Mouse (Mus musculus): ENCODE results near the gene Atp7b. TPM values are rescaled to one million over a fixed set of nuclear protein-coding genes. Genes with fewer than 3 reads are reported as not detected.
A peak's percentile ranks its signal among the peaks of the same experiment; 100 is the strongest.

Gene Atp7b
- polyA plus RNA-seq (2015; fragmentation: Nextera tagmentation; extraction: Ambion mirVana) = 1.1 and 2.1 TPM in 2 replicates

GRCm38 (mm10) chr8:22059821-22060445 is at the start of gene Atp7b:
Atp7b (minus strand) TSS chr8:22060305.
- Histone ChIP-seq H3K36me3 (peaks cover 12% of the 10 kb centered on the region), H3K27ac (replicated peaks) (peak within 1 kb of the TSS; percentile 65), H3K4me1 (peaks cover 9% of the 10 kb centered on the region), H3K9me3 (replicated peaks) (no peaks in the 10 kb centered on the region), H3K9ac (replicated peaks) (peak within 1 kb of the TSS; percentile 77), H3K27me3 (replicated peaks) (peaks cover 6% of the 10 kb centered on the region; the same call in 1 of the 2 replicates), H3K4me3 (replicated peaks) (peak within 1 kb of the TSS; percentile 81), H3K4me2 (peak within 1 kb of the TSS; percentile 94)
- peak; percentile 90 for ATAC-seq (ENCODE audit: low FRiP score)
- under 1% methylated on average over 43 of the region's 46 CpGs for WGBS

GRCm38 (mm10) chr8:22107020-22107419 is 46.9 kb upstream of the Atp7b start:
- Histone ChIP-seq H3K36me3 (no peaks in the 10 kb centered on the region), H3K4me3 (replicated peaks) (no peak overlapping the region), H3K27me3 (replicated peaks) (no peaks in the 10 kb centered on the region), H3K27ac (replicated peaks) (no peak overlapping the region), H3K9me3 (replicated peaks) (no peaks in the 10 kb centered on the region), H3K4me2 (no peak overlapping the region), H3K4me1 (no peaks in the 10 kb centered on the region), H3K9ac (replicated peaks) (no peak overlapping the region)
- WGBS = 85% methylated on average over 4 of the region's 4 CpGs
- ATAC-seq (ENCODE audit: low FRiP score) = no peak

- Histone ChIP-seq H3K27me3 (replicated peaks) (no peaks in the 10 kb centered on the region), H3K27ac (replicated peaks) (no peak overlapping the region), H3K4me1 (no peaks in the 10 kb centered on the region), H3K4me3 (replicated peaks) (no peak overlapping the region), H3K9me3 (replicated peaks) (no peaks in the 10 kb centered on the region), H3K9ac (replicated peaks) (no peak overlapping the region), H3K4me2 (no peak overlapping the region), H3K36me3 (no peaks in the 10 kb centered on the region)
- ATAC-seq (ENCODE audit: low FRiP score) = no peak
- 35% methylated on average over 8 of the region's 8 CpGs for WGBS
Measured at GRCm38 (mm10) chr8:22091568-22091967, 31.5 kb upstream of the Atp7b start.

- Histone ChIP-seq H3K9me3 (replicated peaks) (no peaks in the 10 kb centered on the region), H3K9ac (replicated peaks) (no peak overlapping the region), H3K4me2 (no peak overlapping the region), H3K36me3 (no peaks in the 10 kb centered on the region), H3K27ac (replicated peaks) (no peak overlapping the region), H3K4me1 (no peaks in the 10 kb centered on the region), H3K27me3 (replicated peaks) (no peaks in the 10 kb centered on the region), H3K4me3 (replicated peaks) (no peak overlapping the region)
- no peak for ATAC-seq (ENCODE audit: low FRiP score)
- WGBS = 96% methylated on average over 4 of the region's 4 CpGs
Measured at GRCm38 (mm10) chr8:22089226-22089625, 29.1 kb upstream of the Atp7b start.

GRCm38 (mm10) chr8:22079313-22080007 is 19.4 kb upstream of the Atp7b start:
- Histone ChIP-seq H3K9ac (replicated peaks) (no peak overlapping the region), H3K27ac (replicated peaks) (no peak overlapping the region), H3K36me3 (no peaks in the 10 kb centered on the region), H3K9me3 (replicated peaks) (no peaks in the 10 kb centered on the region), H3K4me1 (no peaks in the 10 kb centered on the region), H3K27me3 (replicated peaks) (no peaks in the 10 kb centered on the region), H3K4me2 (no peak overlapping the region), H3K4me3 (replicated peaks) (no peak overlapping the region)
- no peak for ATAC-seq (ENCODE audit: low FRiP score)
- 90% methylated on average over 9 of the region's 9 CpGs for WGBS

GRCm38 (mm10) chr8:22061126-22061525 is 1.0 kb upstream of the Atp7b start:
- Histone ChIP-seq H3K36me3 (peaks cover 24% of the 10 kb centered on the region), H3K9ac (replicated peaks) (no peak overlapping the region), H3K4me2 (peak overlapping the region; percentile 94), H3K4me3 (replicated peaks) (peak overlapping the region; percentile 81), H3K4me1 (peaks cover 9% of the 10 kb centered on the region), H3K9me3 (replicated peaks) (no peaks in the 10 kb centered on the region), H3K27me3 (replicated peaks) (peaks cover 6% of the 10 kb centered on the region; the same call in 1 of the 2 replicates), H3K27ac (replicated peaks) (no peak overlapping the region)
- no peak for ATAC-seq (ENCODE audit: low FRiP score)
- WGBS = 7% methylated on average over 3 of the region's 3 CpGs

GRCm38 (mm10) chr8:22060446-22060889 is 363 bp upstream of the Atp7b start, which contains the start of gene Alg11:
Alg11 (plus strand) TSS chr8:22060721.
- H3K4me1 ChIP-seq = peaks cover 9% of the 10 kb centered on the region
- peak within 1 kb of the TSS; percentile 77 for H3K9ac ChIP-seq (replicated peaks)
- ATAC-seq (ENCODE audit: low FRiP score) = peak; percentile 100
- H3K27me3 ChIP-seq (replicated peaks) = peaks cover 6% of the 10 kb centered on the region; the same call in 1 of the 2 replicates
- H3K4me2 ChIP-seq = peak within 1 kb of the TSS; percentile 94
- no peaks in the 10 kb centered on the region for H3K9me3 ChIP-seq (replicated peaks)
- peak within 1 kb of the TSS; percentile 65 for H3K27ac ChIP-seq (replicated peaks)
- under 1% methylated on average over 32 of the region's 36 CpGs for WGBS
- peaks cover 17% of the 10 kb centered on the region for H3K36me3 ChIP-seq
- H3K4me3 ChIP-seq (replicated peaks) = peak within 1 kb of the TSS; percentile 81

- WGBS = 33% methylated on average over 11 of the region's 11 CpGs
- H3K27me3 ChIP-seq (replicated peaks) = peaks cover 6% of the 10 kb centered on the region; the same call in 1 of the 2 replicates
- peaks cover 7% of the 10 kb centered on the region; the same call in 1 of the 2 replicates for H3K36me3 ChIP-seq
Measured at GRCm38 (mm10) chr8:22059153-22059738, 859 bp downstream of the Atp7b start.

GRCm38 (mm10) chr8:22058368-22058767 is 1.7 kb downstream of the Atp7b start:
- Histone ChIP-seq H3K4me2 (no peak overlapping the region), H3K9me3 (replicated peaks) (no peaks in the 10 kb centered on the region), H3K4me3 (replicated peaks) (no peak overlapping the region), H3K27ac (replicated peaks) (no peak overlapping the region), H3K27me3 (replicated peaks) (peaks cover 6% of the 10 kb centered on the region; the same call in 1 of the 2 replicates), H3K4me1 (peaks cover 9% of the 10 kb centered on the region), H3K9ac (replicated peaks) (no peak overlapping the region), H3K36me3 (peaks cover 2% of the 10 kb centered on the region; the same call in 1 of the 2 replicates)
- WGBS = 81% methylated on average over 9 of the region's 9 CpGs
- ATAC-seq (ENCODE audit: low FRiP score) = no peak

More at GRCm38 (mm10) chr8:22059153-22059738, 859 bp downstream of the Atp7b start:
- Histone ChIP-seq H3K9ac (replicated peaks) (peak overlapping the region; percentile 77), H3K9me3 (replicated peaks) (no peaks in the 10 kb centered on the region), H3K4me1 (peaks cover 9% of the 10 kb centered on the region), H3K27ac (replicated peaks) (no peak overlapping the region), H3K4me2 (peak overlapping the region; percentile 94), H3K4me3 (replicated peaks) (peak overlapping the region; percentile 81)
- no peak; the same call in 1 of the 2 replicates for ATAC-seq (ENCODE audit: low FRiP score)

- H3K9ac ChIP-seq (replicated peaks) = no peak overlapping the region
- no peaks in the 10 kb centered on the region for H3K9me3 ChIP-seq (replicated peaks)
- no peaks in the 10 kb centered on the region for H3K36me3 ChIP-seq
- ATAC-seq (ENCODE audit: low FRiP score) = no peak
- peaks cover 6% of the 10 kb centered on the region; the same call in 1 of the 2 replicates for H3K27me3 ChIP-seq (replicated peaks)
- WGBS = 87% methylated on average over 3 of the region's 3 CpGs
- H3K27ac ChIP-seq (replicated peaks) = no peak overlapping the region
- peaks cover 9% of the 10 kb centered on the region for H3K4me1 ChIP-seq
- H3K4me3 ChIP-seq (replicated peaks) = no peak overlapping the region
- H3K4me2 ChIP-seq = no peak overlapping the region
Measured at GRCm38 (mm10) chr8:22056850-22057249, 3.3 kb downstream of the Atp7b start.

GRCm38 (mm10) chr8:22055492-22055877 is 4.6 kb downstream of the Atp7b start:
- no peak overlapping the region for H3K4me2 ChIP-seq
- H3K27ac ChIP-seq (replicated peaks) = no peak overlapping the region
- 93% methylated on average over 2 of the region's 2 CpGs for WGBS
- no peak overlapping the region for H3K9ac ChIP-seq (replicated peaks)
- H3K4me3 ChIP-seq (replicated peaks) = no peak overlapping the region
- no peaks in the 10 kb centered on the region for H3K36me3 ChIP-seq
- H3K27me3 ChIP-seq (replicated peaks) = peaks cover 6% of the 10 kb centered on the region; the same call in 1 of the 2 replicates
- H3K4me1 ChIP-seq = peaks cover 5% of the 10 kb centered on the region
- ATAC-seq (ENCODE audit: low FRiP score) = no peak
- no peaks in the 10 kb centered on the region for H3K9me3 ChIP-seq (replicated peaks)
